Mouse (Mus musculus) liver, embryonic 14.5 days (tissue): ENCODE measurements around the gene Pfas. TPM values are rescaled to one million over a fixed set of nuclear protein-coding genes. Genes with fewer than 3 reads are reported as not detected.
"Not testable (repeated sequence)": the region's sequence is repeated elsewhere in the genome, so short reads cannot be mapped to it uniquely, and the experiment has no call there.

ENCODE experiments used
- ATAC-seq: fragments of 200-750 bp; cut with Nextera tagmentation; 2 replicates; pipeline ENCODE4 v1.8.0; 2017; ENCODE audit warnings: moderate number of reproducible peaks, mild to moderate bottlenecking, moderate library complexity; ENCODE audit not compliant: insufficient read depth
- DNase-seq, 3 experiments: peaks; one replicate each; pipeline ENCODE4 v3.0.0-alpha.2; 2012 to 2013; ENCODE audit warnings: low read depth in 3 of 3, low spot score in 3 of 3
- H3K27ac ChIP-seq: fragments of 300-500 bp; sonication (generic); 2 replicates; pipeline ENCODE4 v1.5.1; 2014; ENCODE audit warnings: moderate library complexity, mild to moderate bottlenecking, control low read depth, inconsistent platforms
- H3K27me3 ChIP-seq: fragments of 300-500 bp; sonication (generic); 2 replicates; pipeline ENCODE4 v1.6.1; 2014; ENCODE audit warnings: mild to moderate bottlenecking, low read length, moderate library complexity; ENCODE audit not compliant: control insufficient read depth, insufficient read depth
- H3K36me3 ChIP-seq: fragments of 300-500 bp; sonication (generic); replicated peaks from 2 replicates; pipeline ENCODE4 v1.6.1; 2014; ENCODE audit warnings: low read depth; ENCODE audit not compliant: control insufficient read depth, insufficient read depth
- H3K4me1 ChIP-seq, 2 experiments: fragments of 200-500 bp in 1 of 2; fragments of 300-500 bp in 1 of 2; sonication (generic) in 1 of 2; replicated peaks; 2 replicates each; pipeline ENCODE4 v1.6.1; 2012 to 2014; ENCODE audit warnings: antibody characterized with exemption in 1 of 2, inconsistent platforms in 1 of 2, low read length in 1 of 2; ENCODE audit not compliant: control insufficient read depth in 2 of 2, insufficient read depth in 2 of 2
- H3K4me2 ChIP-seq: fragments of 300-500 bp; sonication (generic); 2 replicates; pipeline ENCODE4 v1.6.1; 2014; ENCODE audit warnings: low read depth, mild to moderate bottlenecking, control low read depth, moderate library complexity
- H3K4me3 ChIP-seq, 2 experiments: fragments of 200-500 bp in 1 of 2; fragments of 300-500 bp in 1 of 2; sonication (generic) in 1 of 2; 2 replicates each; pipeline ENCODE4 v1.5.1; 2012 to 2014; ENCODE audit warnings: low read depth in 2 of 2, low read length in 2 of 2, mild to moderate bottlenecking in 2 of 2, control low read depth in 1 of 2, inconsistent platforms in 1 of 2, moderate library complexity in 1 of 2; ENCODE audit not compliant: insufficient read depth in 1 of 2
- H3K9ac ChIP-seq: fragments of 300-500 bp; sonication (generic); replicated peaks from 2 replicates; pipeline ENCODE4 v1.6.1; 2014; ENCODE audit warnings: mild to moderate bottlenecking, control low read depth, moderate library complexity
- H3K9me3 ChIP-seq: fragments of 300-500 bp; sonication (generic); 2 replicates; pipeline ENCODE4 v1.6.1; 2016; ENCODE audit warnings: low read length, mixed read lengths; ENCODE audit not compliant: control insufficient read depth
- CTCF ChIP-seq: IDR thresholded peaks from 2 replicates; pipeline ENCODE4 v1.5.1; 2016; ENCODE audit warnings: antibody characterized with exemption, low read depth, control low read depth
- EP300 ChIP-seq: IDR thresholded peaks from 2 replicates; pipeline ENCODE4 v1.6.1; 2016; ENCODE audit warnings: antibody characterized with exemption, low read depth
- WGBS: fragments of 180-500 bp; shearing (Covaris S2); extraction: QIAGEN DNeasy Blood & Tissue Kit; methylation state at CpG from one replicate; pipeline ENCODE4 v1.1.7; 2014; ENCODE audit not compliant: insufficient replicate concordance; 5-methylcytosine and 5-hydroxymethylcytosine counted together
- polyA plus RNA-seq, 2 experiments: library from polyadenylated mRNA; depleted of rRNA in 1 of 2; stranded (reverse) in 1 of 2; unstranded in 1 of 2; fragments of >200 nt; fragmentation: Nextera tagmentation in 1 of 2; extraction: Ambion mirVana in 1 of 2; gene quantifications; 2 replicates each; pipeline versions ENCODE4 v1.2.1 to v1.2.3; 2012 to 2014

Gene Pfas
- polyA plus RNA-seq, 2 experiments = 11.4 to 15.1 TPM

- ATAC-seq = no peak
- peak overlapping the region; percentile 88 for H3K27ac ChIP-seq
Observed at GRCm38 (mm10) chr11:69016755-69017154, 8.5 kb upstream of the Pfas start.

GRCm38 (mm10) chr11:69015644-69016441, 7.6 kb upstream of the Pfas start, which contains the start of gene Ctc1:
Ctc1 (plus strand) TSS chr11:69015911.
- Histone ChIP-seq H3K4me1 (peaks cover 18 to 21% of the 10 kb centered on the region in 2 experiments), H3K4me3 (peak within 1 kb of the TSS; percentile 64 to 81), H3K9ac (peak within 1 kb of the TSS; percentile 81), H3K4me2 (peak within 1 kb of the TSS; percentile 84), H3K9me3 (no peaks in the 10 kb centered on the region), H3K27ac (peak within 1 kb of the TSS; percentile 88), H3K36me3 (no peaks in the 10 kb centered on the region), H3K27me3 (no peaks in the 10 kb centered on the region)
- DNase-seq (peak; percentile 90 to 91 (median 90)), ATAC-seq (peak; percentile 91)
- 1% methylated on average over 38 of the region's 38 CpGs for WGBS
- TF ChIP-seq EP300 = no peak
- TF ChIP-seq CTCF = peak; percentile 94

More at GRCm38 (mm10) chr11:69016755-69017154, 8.5 kb upstream of the Pfas start:
- Histone ChIP-seq H3K4me3 (peak overlapping the region; percentile 64 to 81), H3K4me2 (peak overlapping the region; percentile 84), H3K9me3 (no peaks in the 10 kb centered on the region), H3K9ac (peak overlapping the region; percentile 81), H3K27me3 (no peaks in the 10 kb centered on the region), H3K4me1 (peaks cover 16 to 18% of the 10 kb centered on the region in 2 experiments), H3K36me3 (no peaks in the 10 kb centered on the region; the same call in 1 of the 2 replicates)
- no peak for TF ChIP-seq EP300
- no peak for TF ChIP-seq CTCF
- DNase-seq = no peak
- WGBS = 57% methylated on average over 3 of the region's 3 CpGs

- no peaks in the 10 kb centered on the region for H3K27me3 ChIP-seq
- whole genome bisulfite sequencing = under 1% methylated on average over 18 of the region's 18 CpGs
- peak; percentile 73 for ATAC-seq
Observed at GRCm38 (mm10) chr11:69012071-69012601, 3.9 kb upstream of the Pfas start.

GRCm38 (mm10) chr11:69011445-69011844, 3.2 kb upstream of the Pfas start:
- not testable (repeated sequence) for DNase-seq, H3K9me3 ChIP-seq, H3K36me3 ChIP-seq, ATAC-seq, H3K27me3 ChIP-seq
- H3K4me2 ChIP-seq = peak overlapping the region; percentile 96
- peak overlapping the region; percentile 91 for H3K9ac ChIP-seq
- peaks cover 14 to 29% of the 10 kb centered on the region in 2 experiments for H3K4me1 ChIP-seq
- H3K4me3 ChIP-seq = peak overlapping the region; percentile 56 to 77
- WGBS = 41% methylated on average over 2 of the region's 2 CpGs
- peak overlapping the region; percentile 100 for H3K27ac ChIP-seq
- TF ChIP-seq EP300 = peak; percentile 65
- TF ChIP-seq CTCF = peak; percentile 46

More at GRCm38 (mm10) chr11:69012071-69012601, 3.9 kb upstream of the Pfas start:
- Histone ChIP-seq H3K9me3 (no peaks in the 10 kb centered on the region), H3K9ac (peak overlapping the region; percentile 91), H3K4me2 (peak overlapping the region; percentile 96), H3K36me3 (no peaks in the 10 kb centered on the region), H3K27ac (peak overlapping the region; percentile 100), H3K4me3 (peak overlapping the region; percentile 77 to 85), H3K4me1 (peaks cover 18 to 31% of the 10 kb centered on the region in 2 experiments)
- DNase-seq = peak; percentile 94 to 95 (median 94)
- TF ChIP-seq CTCF (no peak), EP300 (peak; percentile 86)
